Mouse (Mus musculus): ENCODE results near the gene Bicdl1. TPM values are rescaled to one million over a fixed set of nuclear protein-coding genes. Genes with fewer than 3 reads are reported as not detected.

The Bicdl1 gene
- polyA plus RNA-seq, 1 experiment from 2014 or later = 8.0 TPM

GRCm38 (mm10) chr5:115712487-115712886, 18.9 kb downstream of the Bicdl1 start:
- Histone ChIP-seq H3K27me3 (replicated peaks; ENCODE audit: control insufficient read depth, insufficient read depth, low read length) (no peaks in the 10 kb centered on the region), H3K9ac (ENCODE audit: low read depth, low read length) (no peak overlapping the region), H3K36me3 (ENCODE audit: control insufficient read depth, insufficient read depth) (no peaks in the 10 kb centered on the region), H3K9me3 (ENCODE audit: control insufficient read depth) (no peaks in the 10 kb centered on the region), H3K4me1 (replicated peaks; ENCODE audit: control insufficient read depth, insufficient read depth, low read length) (no peaks in the 10 kb centered on the region), H3K4me2 (replicated peaks; ENCODE audit: low read depth) (no peak overlapping the region), H3K27ac (ENCODE audit: low read depth, low read length) (no peak overlapping the region), H3K4me3 (ENCODE audit: low read depth, low read length) (no peak overlapping the region)
- 77% methylated on average over 6 of the region's 6 CpGs for WGBS
- ATAC-seq = no peak
- no peak for TF ChIP-seq CTCF (IDR thresholded peaks at IDR 0.05; ENCODE audit: low read depth)

GRCm38 (mm10) chr5:115711636-115712419, 19.6 kb downstream of the Bicdl1 start:
- Histone ChIP-seq H3K4me2 (replicated peaks; ENCODE audit: low read depth) (no peak overlapping the region), H3K27ac (ENCODE audit: low read depth, low read length) (no peak overlapping the region), H3K9me3 (ENCODE audit: control insufficient read depth) (no peaks in the 10 kb centered on the region), H3K9ac (ENCODE audit: low read depth, low read length) (no peak overlapping the region), H3K4me1 (replicated peaks; ENCODE audit: control insufficient read depth, insufficient read depth, low read length) (no peaks in the 10 kb centered on the region), H3K4me3 (ENCODE audit: low read depth, low read length) (no peak overlapping the region), H3K27me3 (replicated peaks; ENCODE audit: control insufficient read depth, insufficient read depth, low read length) (no peaks in the 10 kb centered on the region), H3K36me3 (ENCODE audit: control insufficient read depth, insufficient read depth) (no peaks in the 10 kb centered on the region)
- no peak for ATAC-seq
- 66% methylated on average over 11 of the region's 11 CpGs for WGBS
- TF ChIP-seq CTCF (IDR thresholded peaks at IDR 0.05; ENCODE audit: low read depth) = no peak

GRCm38 (mm10) chr5:115710171-115710570, 21.2 kb downstream of the Bicdl1 start:
- WGBS = 90% methylated on average over 4 of the region's 4 CpGs
- Histone ChIP-seq H3K4me3 (ENCODE audit: low read depth, low read length) (no peak overlapping the region), H3K4me2 (replicated peaks; ENCODE audit: low read depth) (no peak overlapping the region), H3K27me3 (replicated peaks; ENCODE audit: control insufficient read depth, insufficient read depth, low read length) (no peaks in the 10 kb centered on the region), H3K36me3 (ENCODE audit: control insufficient read depth, insufficient read depth) (no peaks in the 10 kb centered on the region), H3K9ac (ENCODE audit: low read depth, low read length) (no peak overlapping the region), H3K4me1 (replicated peaks; ENCODE audit: control insufficient read depth, insufficient read depth, low read length) (no peaks in the 10 kb centered on the region), H3K9me3 (ENCODE audit: control insufficient read depth) (no peaks in the 10 kb centered on the region), H3K27ac (ENCODE audit: low read depth, low read length) (no peak overlapping the region)
- TF ChIP-seq CTCF (IDR thresholded peaks at IDR 0.05; ENCODE audit: low read depth) = no peak
- ATAC-seq = no peak

- Histone ChIP-seq H3K36me3 (ENCODE audit: control insufficient read depth, insufficient read depth) (no peaks in the 10 kb centered on the region), H3K9me3 (ENCODE audit: control insufficient read depth) (no peaks in the 10 kb centered on the region), H3K27me3 (replicated peaks; ENCODE audit: control insufficient read depth, insufficient read depth, low read length) (no peaks in the 10 kb centered on the region), H3K9ac (ENCODE audit: low read depth, low read length) (no peak overlapping the region), H3K27ac (ENCODE audit: low read depth, low read length) (no peak overlapping the region), H3K4me2 (replicated peaks; ENCODE audit: low read depth) (no peak overlapping the region), H3K4me1 (replicated peaks; ENCODE audit: control insufficient read depth, insufficient read depth, low read length) (no peaks in the 10 kb centered on the region), H3K4me3 (ENCODE audit: low read depth, low read length) (no peak overlapping the region)
- WGBS = 53% methylated on average over 3 of the region's 3 CpGs
- ATAC-seq = no peak
- TF ChIP-seq CTCF (IDR thresholded peaks at IDR 0.05; ENCODE audit: low read depth) = no peak
Measured at GRCm38 (mm10) chr5:115708930-115709329, 22.5 kb downstream of the Bicdl1 start.

GRCm38 (mm10) chr5:115701981-115702380, 29.4 kb downstream of the Bicdl1 start:
- H3K4me1 ChIP-seq (replicated peaks; ENCODE audit: control insufficient read depth, insufficient read depth, low read length) = no peaks in the 10 kb centered on the region

GRCm38 (mm10) chr5:115701215-115701614, 30.2 kb downstream of the Bicdl1 start:
- no peak for TF ChIP-seq CTCF (IDR thresholded peaks at IDR 0.05; ENCODE audit: low read depth)
- Histone ChIP-seq H3K9me3 (ENCODE audit: control insufficient read depth) (no peaks in the 10 kb centered on the region), H3K9ac (ENCODE audit: low read depth, low read length) (no peak overlapping the region), H3K27ac (ENCODE audit: low read depth, low read length) (no peak overlapping the region), H3K4me3 (ENCODE audit: low read depth, low read length) (no peak overlapping the region), H3K36me3 (ENCODE audit: control insufficient read depth, insufficient read depth) (no peaks in the 10 kb centered on the region), H3K27me3 (replicated peaks; ENCODE audit: control insufficient read depth, insufficient read depth, low read length) (no peaks in the 10 kb centered on the region), H3K4me1 (replicated peaks; ENCODE audit: control insufficient read depth, insufficient read depth, low read length) (no peaks in the 10 kb centered on the region), H3K4me2 (replicated peaks; ENCODE audit: low read depth) (no peak overlapping the region)
- ATAC-seq = no peak
- WGBS = 79% methylated on average over 4 of the region's 4 CpGs

More at GRCm38 (mm10) chr5:115701981-115702380, 29.4 kb downstream of the Bicdl1 start:
- TF ChIP-seq CTCF (IDR thresholded peaks at IDR 0.05; ENCODE audit: low read depth) = no peak
- H3K9ac ChIP-seq (ENCODE audit: low read depth, low read length) = no peak overlapping the region
- H3K9me3 ChIP-seq (ENCODE audit: control insufficient read depth) = no peaks in the 10 kb centered on the region
- no peaks in the 10 kb centered on the region for H3K27me3 ChIP-seq (replicated peaks; ENCODE audit: control insufficient read depth, insufficient read depth, low read length)
- H3K4me2 ChIP-seq (replicated peaks; ENCODE audit: low read depth) = no peak overlapping the region
- no peak for ATAC-seq
- no peak overlapping the region for H3K27ac ChIP-seq (ENCODE audit: low read depth, low read length)
- WGBS = 48% methylated on average over 3 of the region's 3 CpGs
- H3K36me3 ChIP-seq (ENCODE audit: control insufficient read depth, insufficient read depth) = no peaks in the 10 kb centered on the region
- H3K4me3 ChIP-seq (ENCODE audit: low read depth, low read length) = no peak overlapping the region
